Mouse (Mus musculus) hindbrain, embryonic 11.5 days (tissue): ENCODE measurements around the gene Susd4. TPM values are rescaled to one million over a fixed set of nuclear protein-coding genes. Genes with fewer than 3 reads are reported as not detected.

ENCODE experiments used
- ATAC-seq: fragments of 200-750 bp; cut with Nextera tagmentation; 2 replicates; pipeline ENCODE4 v1.8.0; 2017; ENCODE audit warnings: mild to moderate bottlenecking, moderate TSS enrichment, moderate library complexity; ENCODE audit not compliant: low FRiP score
- DNase-seq: peaks from one replicate; pipeline ENCODE4 v3.0.0-alpha.2; 2015; ENCODE audit warnings: low spot score
- H3K27ac ChIP-seq: fragments of 300-500 bp; sonication (generic); 2 replicates; pipeline ENCODE4 v1.5.1; 2014; ENCODE audit warnings: mild to moderate bottlenecking, low read depth, low read length
- H3K27me3 ChIP-seq: fragments of 300-500 bp; sonication (generic); 2 replicates; pipeline ENCODE4 v1.6.1; 2014; ENCODE audit warnings: mild to moderate bottlenecking, low read length, moderate library complexity, mixed read lengths; ENCODE audit not compliant: control insufficient read depth, insufficient read depth
- H3K36me3 ChIP-seq: fragments of 300-500 bp; sonication (generic); 2 replicates; pipeline ENCODE4 v1.6.1; 2014; ENCODE audit warnings: mild to moderate bottlenecking, low read length, moderate library complexity, mixed read lengths; ENCODE audit not compliant: control insufficient read depth, insufficient read depth
- H3K4me1 ChIP-seq: fragments of 300-500 bp; sonication (generic); replicated peaks from 2 replicates; pipeline ENCODE4 v1.6.1; 2014; ENCODE audit warnings: low read length, mixed read lengths; ENCODE audit not compliant: control insufficient read depth, insufficient read depth
- H3K4me2 ChIP-seq: fragments of 300-500 bp; sonication (generic); replicated peaks from 2 replicates; pipeline ENCODE4 v1.6.1; 2014; ENCODE audit warnings: mild to moderate bottlenecking, low read depth, low read length
- H3K4me3 ChIP-seq: fragments of 300-500 bp; sonication (generic); 2 replicates; pipeline ENCODE4 v1.5.1; 2014; ENCODE audit warnings: low read depth, low read length
- H3K9ac ChIP-seq: fragments of 300-500 bp; sonication (generic); 2 replicates; pipeline ENCODE4 v1.6.1; 2014; ENCODE audit warnings: low read depth, low read length
- H3K9me3 ChIP-seq: fragments of 300-500 bp; sonication (generic); 2 replicates; pipeline ENCODE4 v1.6.1; 2016; ENCODE audit warnings: low read length; ENCODE audit not compliant: control insufficient read depth
- WGBS: fragments of 180-500 bp; shearing (Covaris S2); extraction: QIAGEN DNeasy Blood & Tissue Kit; methylation state at CpG from one replicate; pipeline ENCODE4 v1.1.7; 2014; 5-methylcytosine and 5-hydroxymethylcytosine counted together
- polyA plus RNA-seq: library from polyadenylated mRNA; unstranded; fragments of >200 nt; fragmentation: Nextera tagmentation; extraction: Ambion mirVana; gene quantifications from 2 replicates; pipeline ENCODE4 v1.2.1, GENCODE M21; 2014

Susd4 gene
- polyA plus RNA-seq = 25.9 and 27.2 TPM in 2 replicates

DNA sequence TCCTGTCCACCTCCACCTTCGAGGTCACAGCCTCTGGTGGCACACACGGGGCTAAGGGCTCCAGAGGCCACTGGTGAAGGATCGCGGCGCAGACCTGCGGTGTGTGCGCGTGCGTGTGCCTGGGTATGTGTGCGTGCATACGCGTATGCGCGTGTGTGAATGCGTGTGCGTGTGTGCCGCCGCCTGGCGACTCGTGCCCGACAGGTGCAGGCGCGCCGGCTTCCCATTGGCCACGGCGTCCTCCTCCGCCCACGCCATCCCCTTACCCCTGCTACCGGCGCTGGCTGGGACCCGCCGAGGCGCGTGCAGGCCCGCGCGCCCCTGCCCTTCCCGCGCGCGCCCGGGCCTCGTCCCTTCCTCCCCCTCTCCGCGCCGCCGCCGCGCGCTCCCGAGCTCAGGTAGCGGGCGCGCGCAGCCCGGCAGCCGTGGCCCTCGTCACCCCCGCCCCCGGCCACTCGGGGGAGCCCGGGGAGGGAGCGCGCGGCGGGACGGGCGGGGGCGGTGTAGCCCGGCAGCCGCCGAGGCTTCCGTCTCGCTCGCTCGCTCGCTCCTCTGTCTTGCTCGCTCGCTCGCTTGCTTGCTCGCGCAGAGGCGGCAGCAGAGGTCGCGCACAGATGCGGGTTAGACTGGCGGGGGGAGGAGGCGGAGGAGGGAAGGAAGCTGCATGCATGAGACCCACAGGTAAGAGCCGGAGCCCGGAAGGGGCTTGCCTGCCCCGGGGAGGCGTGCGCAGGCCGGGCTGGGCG lies at the start of gene Susd4:
TSS of gene Susd4 (plus strand) at position 145 of the 746 bp plus-strand sequence.
- Histone ChIP-seq H3K4me2 (peak within 1 kb of the TSS; percentile 95), H3K27me3 (no peaks in the 10 kb centered on the region), H3K9ac (peak within 1 kb of the TSS; percentile 73), H3K4me1 (peaks cover 4% of the 10 kb centered on the region; the same call in 1 of the 2 replicates), H3K9me3 (no peaks in the 10 kb centered on the region), H3K4me3 (peak within 1 kb of the TSS; percentile 57), H3K27ac (peak within 1 kb of the TSS; percentile 80), H3K36me3 (no peaks in the 10 kb centered on the region)
- WGBS = under 1% methylated on average over 78 of the region's 95 CpGs
- ATAC-seq (peak; percentile 91), DNase-seq (peak; percentile 90)

GRCm38 (mm10) chr1:182714236-182714935 lies 49.3 kb upstream of the Susd4 start:
- no peaks in the 10 kb centered on the region for H3K4me1 ChIP-seq
- 80% methylated on average over 6 of the region's 6 CpGs for WGBS
- ATAC-seq = no peak

GRCm38 (mm10) chr1:182727541-182727940 lies 36.1 kb upstream of the Susd4 start:
- Histone ChIP-seq H3K4me3 (no peak overlapping the region), H3K27me3 (no peaks in the 10 kb centered on the region), H3K36me3 (no peaks in the 10 kb centered on the region), H3K4me1 (no peaks in the 10 kb centered on the region), H3K27ac (no peak overlapping the region), H3K9ac (no peak overlapping the region), H3K4me2 (no peak overlapping the region), H3K9me3 (no peaks in the 10 kb centered on the region)
- WGBS = 57% methylated on average over 12 of the region's 12 CpGs
- ATAC-seq = no peak
- no peak for DNase-seq

More at GRCm38 (mm10) chr1:182714236-182714935, 49.3 kb upstream of the Susd4 start:
- Histone ChIP-seq H3K27ac (no peak overlapping the region), H3K9ac (no peak overlapping the region), H3K9me3 (no peaks in the 10 kb centered on the region), H3K36me3 (no peaks in the 10 kb centered on the region), H3K4me2 (no peak overlapping the region), H3K4me3 (no peak overlapping the region), H3K27me3 (no peaks in the 10 kb centered on the region)
- DNase-seq = no peak

DNA sequence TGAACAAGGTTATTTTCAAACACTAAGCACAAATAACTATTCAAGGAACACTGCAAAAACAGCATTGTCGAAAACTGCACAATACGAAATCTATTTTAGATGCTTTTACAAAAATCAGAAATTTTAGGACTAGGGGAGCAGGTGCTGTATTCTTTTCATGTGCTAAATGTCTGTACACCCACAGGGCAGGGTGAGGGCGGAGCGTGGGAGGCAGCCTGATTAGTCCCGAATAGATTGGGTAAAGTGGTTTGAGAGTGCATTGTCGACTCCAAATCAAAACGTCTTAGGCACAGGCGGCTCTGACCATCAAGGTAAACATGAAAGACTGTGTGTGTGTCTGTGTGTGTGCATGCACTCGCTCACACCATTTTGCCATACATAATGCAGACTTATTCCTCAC lies 34.7 kb upstream of the Susd4 start:
- H3K9ac ChIP-seq = no peak overlapping the region
- ATAC-seq = no peak
- H3K4me3 ChIP-seq = no peak overlapping the region
- no peak for DNase-seq
- H3K4me1 ChIP-seq = no peaks in the 10 kb centered on the region
- no peak overlapping the region for H3K27ac ChIP-seq
- WGBS = 75% methylated on average over 9 of the region's 9 CpGs
- no peak overlapping the region for H3K4me2 ChIP-seq
- no peaks in the 10 kb centered on the region for H3K27me3 ChIP-seq
- no peaks in the 10 kb centered on the region for H3K36me3 ChIP-seq
- H3K9me3 ChIP-seq = no peaks in the 10 kb centered on the region

GRCm38 (mm10) chr1:182732695-182733094 lies 31.0 kb upstream of the Susd4 start:
- Histone ChIP-seq H3K36me3 (no peaks in the 10 kb centered on the region), H3K9ac (no peak overlapping the region), H3K9me3 (no peaks in the 10 kb centered on the region), H3K4me2 (no peak overlapping the region), H3K27me3 (no peaks in the 10 kb centered on the region), H3K27ac (no peak overlapping the region), H3K4me3 (no peak overlapping the region), H3K4me1 (no peaks in the 10 kb centered on the region)
- WGBS = 66% methylated on average over 7 of the region's 7 CpGs
- ATAC-seq = no peak
- no peak for DNase-seq

- WGBS = 58% methylated on average over 4 of the region's 4 CpGs
- ATAC-seq = no peak
- H3K27ac ChIP-seq = no peak overlapping the region
- no peak for DNase-seq
- H3K9ac ChIP-seq = no peak overlapping the region
- H3K4me3 ChIP-seq = no peak overlapping the region
- H3K9me3 ChIP-seq = no peaks in the 10 kb centered on the region
- H3K36me3 ChIP-seq = no peaks in the 10 kb centered on the region
- no peaks in the 10 kb centered on the region for H3K27me3 ChIP-seq
- no peak overlapping the region for H3K4me2 ChIP-seq
- no peaks in the 10 kb centered on the region for H3K4me1 ChIP-seq
Measured at GRCm38 (mm10) chr1:182735891-182736290, 27.8 kb upstream of the Susd4 start.

- DNase-seq (no peak), ATAC-seq (no peak)
- Histone ChIP-seq H3K27me3 (no peaks in the 10 kb centered on the region), H3K4me1 (no peaks in the 10 kb centered on the region), H3K27ac (no peak overlapping the region), H3K4me2 (no peak overlapping the region), H3K9me3 (no peaks in the 10 kb centered on the region), H3K4me3 (no peak overlapping the region), H3K36me3 (no peaks in the 10 kb centered on the region), H3K9ac (no peak overlapping the region)
- WGBS = 99% methylated on average over 9 of the region's 9 CpGs
Measured at GRCm38 (mm10) chr1:182747081-182747480, 16.6 kb upstream of the Susd4 start.

GRCm38 (mm10) chr1:182747834-182748233 lies 15.8 kb upstream of the Susd4 start:
- Histone ChIP-seq H3K9me3 (no peaks in the 10 kb centered on the region), H3K9ac (no peak overlapping the region), H3K36me3 (no peaks in the 10 kb centered on the region), H3K27me3 (no peaks in the 10 kb centered on the region), H3K4me3 (no peak overlapping the region), H3K4me2 (no peak overlapping the region), H3K4me1 (no peaks in the 10 kb centered on the region), H3K27ac (no peak overlapping the region)
- no peak for ATAC-seq
- 86% methylated on average over 17 of the region's 17 CpGs for WGBS
- no peak for DNase-seq

GRCm38 (mm10) chr1:182749080-182749479 lies 14.6 kb upstream of the Susd4 start, which contains the start of gene Ccdc185:
Gene Ccdc185, minus strand, starts transcription at chr1:182749180.
- H3K9ac ChIP-seq = no peak within 1 kb of the TSS
- ATAC-seq (no peak), DNase-seq (no peak)
- H3K4me3 ChIP-seq = no peak within 1 kb of the TSS
- H3K27me3 ChIP-seq = no peaks in the 10 kb centered on the region
- no peaks in the 10 kb centered on the region for H3K4me1 ChIP-seq
- no peak within 1 kb of the TSS for H3K27ac ChIP-seq
- H3K4me2 ChIP-seq = no peak within 1 kb of the TSS
- H3K9me3 ChIP-seq = no peaks in the 10 kb centered on the region
- 90% methylated on average over 9 of the region's 9 CpGs for WGBS
- no peaks in the 10 kb centered on the region for H3K36me3 ChIP-seq
